Mouse (Mus musculus) hindbrain, embryonic 16.5 days (tissue): ENCODE measurements at regions not wholly inside any gene's neighbourhood (a gene's known extent, or its start where the extent isn't known, plus 50 kb on each side); places are given as distances from the start of the nearest gene placed in this dataset.
A peak's percentile ranks its signal among the peaks of the same experiment; 100 is the strongest.

Source experiments
- ATAC-seq: fragments of 200-750 bp; cut with Nextera tagmentation; 2 replicates; pipeline ENCODE4 v1.8.0; 2017; ENCODE audit warnings: moderate TSS enrichment, moderate library complexity
- H3K27ac ChIP-seq: fragments of 300-500 bp; sonication (generic); 2 replicates; pipeline ENCODE4 v1.5.1; 2014; ENCODE audit warnings: low read depth, mild to moderate bottlenecking, control low read depth, low read length, moderate library complexity
- H3K27me3 ChIP-seq: fragments of 300-500 bp; sonication (generic); replicated peaks from 2 replicates; pipeline ENCODE4 v1.6.1; 2014; ENCODE audit warnings: low read length; ENCODE audit not compliant: control insufficient read depth, insufficient read depth
- H3K36me3 ChIP-seq: fragments of 300-500 bp; sonication (generic); 2 replicates; pipeline ENCODE4 v1.6.1; 2014; ENCODE audit warnings: mild to moderate bottlenecking, low read length, moderate library complexity, mixed read lengths; ENCODE audit not compliant: control insufficient read depth, insufficient read depth
- H3K4me1 ChIP-seq: fragments of 300-500 bp; sonication (generic); 2 replicates; pipeline ENCODE4 v1.6.1; 2014; ENCODE audit warnings: low read depth, low read length; ENCODE audit not compliant: control insufficient read depth, insufficient read depth
- H3K4me2 ChIP-seq: fragments of 300-500 bp; sonication (generic); 2 replicates; pipeline ENCODE4 v1.6.1; 2014; ENCODE audit warnings: mild to moderate bottlenecking, low read length, control low read depth, moderate library complexity
- H3K4me3 ChIP-seq: fragments of 300-500 bp; sonication (generic); 2 replicates; pipeline ENCODE4 v1.5.1; 2014; ENCODE audit warnings: mild to moderate bottlenecking, low read length, control low read depth, moderate library complexity
- H3K9ac ChIP-seq: fragments of 300-500 bp; sonication (generic); 2 replicates; pipeline ENCODE4 v1.6.1; 2014; ENCODE audit warnings: low read depth, mild to moderate bottlenecking, control low read depth, low read length, moderate library complexity
- H3K9me3 ChIP-seq: fragments of 300-500 bp; sonication (generic); 2 replicates; pipeline ENCODE4 v1.6.1; 2014; ENCODE audit warnings: mild to moderate bottlenecking, low read length, moderate library complexity; ENCODE audit not compliant: control insufficient read depth
- WGBS: fragments of 180-500 bp; shearing (Covaris S2); extraction: QIAGEN DNeasy Blood & Tissue Kit; methylation state at CpG from one replicate; pipeline ENCODE4 v1.1.7; 2014; 5-methylcytosine and 5-hydroxymethylcytosine counted together

DNA sequence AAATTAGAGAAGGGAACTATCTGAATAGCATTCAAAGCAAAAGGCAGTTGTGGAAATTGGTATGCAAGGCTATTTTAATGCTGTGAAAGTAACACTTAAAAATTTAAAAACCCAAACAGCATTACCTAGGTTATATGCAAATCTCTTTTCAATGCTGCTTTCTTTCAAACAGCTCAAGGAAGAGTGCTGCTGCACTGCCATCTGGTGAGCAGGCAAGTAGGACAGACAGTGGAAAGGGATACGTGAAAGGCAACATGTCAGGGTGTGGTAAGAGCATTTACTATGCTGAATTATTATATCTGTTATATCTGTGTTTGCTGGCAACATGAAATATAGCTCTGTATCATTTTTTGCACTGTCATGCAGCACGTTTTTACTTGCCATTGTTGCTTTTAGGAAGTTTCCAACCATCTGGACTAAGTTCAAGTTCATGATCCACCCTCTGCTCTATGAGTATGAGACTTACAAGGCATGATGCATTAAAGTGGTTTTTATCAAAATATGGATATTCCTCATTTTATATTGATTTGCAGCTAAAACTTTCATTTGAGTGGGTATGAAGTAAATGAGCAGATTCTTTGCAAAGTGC lies 1223.0 kb downstream of the Dnajb9 start:
- no peak overlapping the region for H3K4me3 ChIP-seq
- ATAC-seq = peak; percentile 80
- no peak overlapping the region for H3K27ac ChIP-seq
- H3K9ac ChIP-seq = no peak overlapping the region
- H3K36me3 ChIP-seq = no peaks in the 10 kb centered on the region
- H3K4me1 ChIP-seq = no peaks in the 10 kb centered on the region
- H3K9me3 ChIP-seq = no peaks in the 10 kb centered on the region
- no peaks in the 10 kb centered on the region for H3K27me3 ChIP-seq
- no peak overlapping the region for H3K4me2 ChIP-seq
- 32% methylated on average over 2 of the region's 2 CpGs for WGBS

DNA sequence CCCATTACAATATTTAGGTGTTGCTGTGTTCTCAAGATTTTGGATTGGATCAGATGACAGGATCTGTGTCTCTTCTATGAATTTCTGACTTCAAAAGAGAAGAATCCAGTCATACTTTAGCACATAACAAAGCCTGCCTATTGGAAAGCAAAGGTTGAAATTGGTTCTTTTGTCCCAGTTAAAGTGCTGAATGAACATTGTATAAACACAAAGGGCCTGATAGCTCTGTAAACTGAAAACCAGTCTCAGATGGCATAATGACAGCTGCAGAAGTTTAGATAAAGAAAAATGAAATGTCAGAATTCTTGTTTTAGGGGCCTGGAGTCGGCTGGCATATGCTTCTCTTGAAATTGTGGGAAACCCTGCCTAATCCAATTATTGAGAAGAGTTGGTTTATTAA lies 1223.6 kb downstream of the Dnajb9 start:
- no peak overlapping the region for H3K4me3 ChIP-seq
- no peaks in the 10 kb centered on the region for H3K27me3 ChIP-seq
- no peak overlapping the region for H3K27ac ChIP-seq
- no peak for ATAC-seq
- H3K4me2 ChIP-seq = no peak overlapping the region
- WGBS = 41% methylated on average over 1 of the region's 1 CpGs
- no peaks in the 10 kb centered on the region for H3K9me3 ChIP-seq
- no peaks in the 10 kb centered on the region for H3K4me1 ChIP-seq
- H3K36me3 ChIP-seq = no peaks in the 10 kb centered on the region
- no peak overlapping the region for H3K9ac ChIP-seq

DNA sequence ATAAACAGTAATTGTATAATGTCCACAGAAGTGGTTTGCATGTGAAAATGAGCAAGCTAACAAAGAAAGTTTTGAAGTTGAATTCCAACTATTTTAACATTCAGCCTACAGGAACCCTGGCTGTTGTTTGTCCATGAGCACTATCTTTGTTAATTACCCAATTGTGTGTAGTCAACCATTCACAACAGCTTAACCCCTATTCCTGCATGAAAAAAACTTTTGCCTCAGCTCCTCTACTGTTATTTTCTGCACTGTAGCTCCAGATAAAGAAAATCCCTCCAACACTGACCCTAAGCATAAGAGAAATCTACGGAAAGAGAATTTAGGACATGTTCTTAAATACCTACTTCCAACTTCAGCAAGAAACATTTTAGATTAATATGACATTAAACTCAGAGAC lies 1224.0 kb downstream of the Dnajb9 start:
- Histone ChIP-seq H3K4me3 (no peak overlapping the region), H3K4me1 (no peaks in the 10 kb centered on the region), H3K27me3 (no peaks in the 10 kb centered on the region), H3K27ac (no peak overlapping the region), H3K9ac (no peak overlapping the region), H3K4me2 (no peak overlapping the region), H3K36me3 (no peaks in the 10 kb centered on the region), H3K9me3 (no peaks in the 10 kb centered on the region)
- ATAC-seq = no peak
- 54% methylated on average over 1 of the region's 1 CpGs for whole genome bisulfite sequencing

DNA sequence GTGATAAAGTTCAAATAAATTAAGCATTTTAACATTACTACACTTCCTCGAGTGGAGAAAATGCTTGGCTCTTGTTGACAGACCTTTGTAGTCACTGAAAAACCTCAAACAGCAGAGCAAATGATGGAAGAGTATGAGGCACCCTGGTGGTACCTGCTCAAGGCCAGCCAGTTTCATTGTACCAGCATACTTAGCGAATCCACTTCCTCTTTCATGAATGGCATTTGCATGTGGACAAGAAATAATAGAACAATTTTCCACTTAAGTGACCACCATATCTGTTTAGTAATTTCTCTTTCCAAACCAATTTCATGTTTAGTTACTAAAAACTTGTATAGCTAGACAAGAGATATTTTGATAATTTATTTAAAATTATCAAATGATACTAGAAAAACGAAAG lies 1231.3 kb downstream of the Dnajb9 start:
- WGBS = 71% methylated on average over 3 of the region's 3 CpGs
- Histone ChIP-seq H3K36me3 (no peaks in the 10 kb centered on the region), H3K4me2 (no peak overlapping the region), H3K9me3 (no peaks in the 10 kb centered on the region), H3K27ac (no peak overlapping the region), H3K4me1 (no peaks in the 10 kb centered on the region), H3K27me3 (no peaks in the 10 kb centered on the region), H3K4me3 (no peak overlapping the region), H3K9ac (no peak overlapping the region)
- no peak for ATAC-seq

DNA sequence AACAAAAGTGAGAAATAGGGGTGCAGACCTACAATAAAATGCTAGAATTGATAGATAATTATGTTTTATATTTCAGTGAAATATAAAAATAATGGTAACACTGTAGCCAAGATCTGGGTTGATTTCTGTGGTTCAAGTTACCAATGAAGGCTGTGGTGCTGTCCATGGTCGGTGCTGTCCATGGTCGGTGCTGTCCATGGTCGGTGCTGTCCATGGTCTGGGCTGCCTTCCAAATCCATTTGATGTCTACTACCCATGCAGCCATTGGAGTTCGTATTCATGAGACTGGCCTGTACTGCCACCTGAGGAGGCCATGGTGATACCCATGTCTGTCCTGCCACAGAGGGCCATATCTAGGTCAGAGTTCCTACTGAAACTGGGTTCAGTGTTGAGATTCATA lies 1237.4 kb downstream of the Dnajb9 start:
- no peaks in the 10 kb centered on the region for H3K36me3 ChIP-seq
- no peak overlapping the region for H3K27ac ChIP-seq
- 73% methylated on average over 4 of the region's 4 CpGs for WGBS
- no peaks in the 10 kb centered on the region for H3K27me3 ChIP-seq
- no peaks in the 10 kb centered on the region for H3K9me3 ChIP-seq
- no peak overlapping the region for H3K4me3 ChIP-seq
- no peak overlapping the region for H3K4me2 ChIP-seq
- H3K9ac ChIP-seq = no peak overlapping the region
- ATAC-seq = no peak
- H3K4me1 ChIP-seq = no peaks in the 10 kb centered on the region

DNA sequence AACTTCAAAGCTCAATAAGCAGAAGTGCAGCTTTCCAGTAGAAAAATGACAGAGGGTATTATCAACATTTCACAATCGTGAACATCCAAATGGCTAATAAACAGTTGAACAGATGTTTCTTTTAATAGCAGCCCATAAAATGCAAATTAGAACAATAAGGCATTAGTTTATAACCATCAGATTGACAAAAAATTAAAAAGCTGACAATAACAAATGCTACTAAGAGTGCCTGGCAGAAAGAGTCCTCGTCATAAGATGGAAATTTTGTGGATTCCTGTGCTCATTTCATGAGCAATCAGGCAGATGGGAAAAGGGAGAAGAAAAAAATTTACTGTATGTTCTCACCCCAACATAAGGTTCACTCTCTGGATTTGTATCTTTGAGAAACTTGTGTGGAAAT lies 1248.6 kb downstream of the Dnajb9 start:
- no peaks in the 10 kb centered on the region for H3K36me3 ChIP-seq
- 67% methylated on average over 2 of the region's 2 CpGs for WGBS
- H3K4me1 ChIP-seq = no peaks in the 10 kb centered on the region
- no peak overlapping the region for H3K9ac ChIP-seq
- no peak for ATAC-seq
- no peaks in the 10 kb centered on the region for H3K9me3 ChIP-seq
- H3K4me2 ChIP-seq = no peak overlapping the region
- no peak overlapping the region for H3K4me3 ChIP-seq
- no peaks in the 10 kb centered on the region for H3K27me3 ChIP-seq
- no peak overlapping the region for H3K27ac ChIP-seq

DNA sequence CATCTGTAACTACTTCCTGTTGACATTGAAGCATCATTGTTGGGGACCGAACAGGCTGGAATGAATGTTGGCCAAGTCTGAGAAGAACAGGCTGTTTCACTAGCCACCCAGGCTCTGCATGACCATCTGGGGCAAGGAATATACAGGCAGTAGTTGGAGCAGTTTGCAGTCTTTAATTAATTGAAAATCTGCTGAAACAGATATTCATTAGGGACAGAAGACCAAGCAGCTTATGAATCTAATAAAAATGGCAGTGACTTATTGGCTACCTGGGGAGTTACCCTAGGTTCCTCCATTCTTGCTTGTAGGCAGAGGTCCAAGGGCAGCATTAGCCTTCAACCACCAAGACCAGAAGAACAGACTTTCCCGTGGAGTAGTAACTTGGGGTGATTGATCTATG lies 1262.2 kb downstream of the Dnajb9 start:
- H3K4me2 ChIP-seq = no peak overlapping the region
- 75% methylated on average over 2 of the region's 2 CpGs for WGBS
- ATAC-seq = no peak

DNA sequence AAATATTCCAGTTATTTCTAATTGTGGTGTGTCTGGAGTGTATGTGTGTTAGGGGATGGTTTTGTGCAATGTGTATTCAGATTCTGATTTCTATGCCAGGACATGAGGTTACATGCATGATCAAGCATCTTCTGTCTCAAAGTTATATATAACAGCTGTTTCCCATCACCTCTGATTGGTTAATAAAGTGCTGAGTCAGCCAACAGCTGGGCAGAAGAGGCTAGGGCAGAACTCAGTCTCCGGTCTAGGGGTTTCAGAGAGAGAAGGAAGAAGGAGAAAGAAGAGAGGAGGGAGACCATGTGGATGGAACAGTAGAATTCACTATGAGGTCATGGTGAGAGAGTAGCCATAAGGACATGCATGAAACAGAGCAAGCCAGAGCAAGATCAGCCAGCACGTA lies 1295.8 kb downstream of the Dnajb9 start:
- H3K36me3 ChIP-seq = no peaks in the 10 kb centered on the region
- no peaks in the 10 kb centered on the region for H3K4me1 ChIP-seq
- 90% methylated on average over 2 of the region's 2 CpGs for WGBS
- no peaks in the 10 kb centered on the region for H3K9me3 ChIP-seq
- no peak overlapping the region for H3K4me3 ChIP-seq
- H3K9ac ChIP-seq = no peak overlapping the region
- no peaks in the 10 kb centered on the region for H3K27me3 ChIP-seq
- H3K4me2 ChIP-seq = no peak overlapping the region
- no peak overlapping the region for H3K27ac ChIP-seq
- no peak for ATAC-seq

More for the DNA sequence above, 1262.2 kb downstream of the Dnajb9 start:
- Histone ChIP-seq H3K27ac (no peak overlapping the region), H3K9me3 (no peaks in the 10 kb centered on the region), H3K36me3 (no peaks in the 10 kb centered on the region), H3K4me1 (no peaks in the 10 kb centered on the region), H3K27me3 (no peaks in the 10 kb centered on the region), H3K9ac (no peak overlapping the region), H3K4me3 (no peak overlapping the region)
